ENCODE assay signal across 29 mouse cellular contexts in genomic region chr11:111929366-111929765, GRCm38 (mm10).
DNase-seq lines count a peak whose midpoint lies in the region; ATAC-seq and TF ChIP-seq lines count a peak whose summit lies in the region.
"Had no signal": no experiment of that assay in that cellular context is flagged by ENCODE, and none has a peak within 500 bp of the region (broad histone marks: within the 10 kb centered on the region; RNA-seq: fewer than 3 reads in every experiment).

No protein-coding gene starts in this region.

- no peak for TF ChIP-seq CTCF in midbrain, postnatal 0 days (IDR thresholded peaks at IDR 0.05)

- 48% methylated on average over 10 of the region's 10 CpGs for WGBS in hindbrain, embryonic 11.5 days
- WGBS in hindbrain, embryonic 16.5 days, result 42% methylated on average over 10 of the region's 10 CpGs
- WGBS in midbrain, postnatal 0 days, result 38% methylated on average over 10 of the region's 10 CpGs
- 50% methylated on average over 10 of the region's 10 CpGs for WGBS in midbrain, embryonic 13.5 days
- WGBS in embryonic facial prominence, embryonic 12.5 days, result 52% methylated on average over 10 of the region's 10 CpGs
- WGBS in limb, embryonic 10.5 days, result 84% methylated on average over 10 of the region's 10 CpGs

- H3K4me1 ChIP-seq in hindbrain, embryonic 11.5 days (replicated peaks; ENCODE audit: control insufficient read depth, insufficient read depth, low read length), result no peaks in the 10 kb centered on the region
- H3K4me1 ChIP-seq in hindbrain, embryonic 16.5 days (ENCODE audit: control insufficient read depth, insufficient read depth, low read depth, low read length), result peaks cover 3% of the 10 kb centered on the region; the same call in 1 of the 2 replicates
- no peaks in the 10 kb centered on the region for H3K4me1 ChIP-seq in midbrain, postnatal 0 days (ENCODE audit: insufficient read depth, low read length)
- peaks cover 7% of the 10 kb centered on the region; the same call in 1 of the 2 replicates for H3K4me1 ChIP-seq in midbrain, embryonic 13.5 days (replicated peaks)
- peaks cover 4% of the 10 kb centered on the region; the same call in 1 of the 2 replicates for H3K4me1 ChIP-seq in embryonic facial prominence, embryonic 12.5 days
- peaks cover 9% of the 10 kb centered on the region; the same call in 1 of the 2 replicates for H3K4me1 ChIP-seq in limb, embryonic 10.5 days
- H3K4me1 ChIP-seq: heart, embryonic 10.5 days; heart, embryonic 15.5 days; liver, embryonic 12.5 days; megakaryocyte, embryonic 14.5 days; neural tube, embryonic 15.5 days had no signal

- peak; percentile 39 for DNase-seq in hindbrain, embryonic 11.5 days (ENCODE audit: low spot score)
- peak; percentile 21 for DNase-seq in midbrain, postnatal 0 days (ENCODE audit: low spot score)
- no peak for DNase-seq in limb, embryonic 10.5 days (ENCODE audit: low spot score)
- DNase-seq: adrenal gland, adult 2 months; adrenal gland, postnatal 36 days; B cell, adult 2 months; cerebellum, adult 8-10 months; forebrain, postnatal 0 days; gastrocnemius, postnatal 14 days; kidney, adult 9 months; kidney, postnatal 10 days; layer of hippocampus, adult 9-11 months; liver, postnatal 0 days; lung, postnatal 36 days; right cerebral cortex, postnatal 14 days; thymus, postnatal 4 days had no signal

- H3K9me3 ChIP-seq in hindbrain, embryonic 11.5 days (ENCODE audit: control insufficient read depth, low read length), result no peaks in the 10 kb centered on the region
- no peaks in the 10 kb centered on the region for H3K9me3 ChIP-seq in hindbrain, embryonic 16.5 days (ENCODE audit: control insufficient read depth, low read length)
- H3K9me3 ChIP-seq in midbrain, postnatal 0 days (ENCODE audit: low read length), result no peaks in the 10 kb centered on the region
- no peaks in the 10 kb centered on the region for H3K9me3 ChIP-seq in midbrain, embryonic 13.5 days
- H3K9me3 ChIP-seq in embryonic facial prominence, embryonic 12.5 days, result no peaks in the 10 kb centered on the region
- no peaks in the 10 kb centered on the region for H3K9me3 ChIP-seq in limb, embryonic 10.5 days (replicated peaks)
- H3K9me3 ChIP-seq: heart, embryonic 10.5 days; heart, embryonic 15.5 days; limb, embryonic 13.5 days; liver, embryonic 12.5 days; neural tube, embryonic 15.5 days had no signal

- no peak overlapping the region for H3K9ac ChIP-seq in hindbrain, embryonic 11.5 days (ENCODE audit: low read depth, low read length)
- H3K9ac ChIP-seq in hindbrain, embryonic 16.5 days (ENCODE audit: low read depth, low read length), result no peak overlapping the region
- no peak overlapping the region for H3K9ac ChIP-seq in midbrain, postnatal 0 days (replicated peaks; ENCODE audit: low read length, poor library complexity, severe bottlenecking)
- no peak overlapping the region for H3K9ac ChIP-seq in midbrain, embryonic 13.5 days (replicated peaks)
- H3K9ac ChIP-seq in embryonic facial prominence, embryonic 12.5 days, result no peak overlapping the region
- H3K9ac ChIP-seq: forebrain, postnatal 0 days; heart, embryonic 15.5 days; limb, embryonic 13.5 days; liver, embryonic 12.5 days; liver, postnatal 0 days; neural tube, embryonic 15.5 days had no signal

- H3K36me3 ChIP-seq in hindbrain, embryonic 11.5 days (ENCODE audit: control insufficient read depth, insufficient read depth, low read length), result no peaks in the 10 kb centered on the region
- H3K36me3 ChIP-seq in hindbrain, embryonic 16.5 days (ENCODE audit: control insufficient read depth, insufficient read depth, low read length), result no peaks in the 10 kb centered on the region
- H3K36me3 ChIP-seq in midbrain, postnatal 0 days (ENCODE audit: insufficient read depth, low read length), result no peaks in the 10 kb centered on the region
- no peaks in the 10 kb centered on the region for H3K36me3 ChIP-seq in midbrain, embryonic 13.5 days
- H3K36me3 ChIP-seq in embryonic facial prominence, embryonic 12.5 days, result no peaks in the 10 kb centered on the region
- H3K36me3 ChIP-seq in limb, embryonic 10.5 days, result no peaks in the 10 kb centered on the region
- H3K36me3 ChIP-seq: heart, embryonic 10.5 days; heart, embryonic 15.5 days; limb, embryonic 13.5 days; liver, embryonic 12.5 days; neural tube, embryonic 15.5 days had no signal

- no peak for ATAC-seq in hindbrain, embryonic 11.5 days (ENCODE audit: low FRiP score)
- ATAC-seq in hindbrain, embryonic 16.5 days, result no peak
- ATAC-seq in midbrain, postnatal 0 days (ENCODE audit: low FRiP score), result no peak
- ATAC-seq in midbrain, embryonic 13.5 days, result no peak
- ATAC-seq in embryonic facial prominence, embryonic 12.5 days (ENCODE audit: insufficient number of reproducible peaks, insufficient read depth, low FRiP score, low TSS enrichment), result no peak
- no peak for ATAC-seq in CD4-positive, CD25-positive, alpha-beta regulatory T cell, adult 4 months
- ATAC-seq: activated CD4-positive, CD25-positive, alpha-beta regulatory T cell, adult 4 months; forebrain, postnatal 0 days; intestine, postnatal 0 days; liver, embryonic 12.5 days; liver, postnatal 0 days had no signal

- peak overlapping the region; percentile 10; the same call in 1 of the 2 replicates for H3K27ac ChIP-seq in hindbrain, embryonic 11.5 days (ENCODE audit: low read depth, low read length)
- no peak overlapping the region; the same call in 1 of the 2 replicates for H3K27ac ChIP-seq in hindbrain, embryonic 16.5 days (ENCODE audit: low read depth, low read length)
- H3K27ac ChIP-seq in midbrain, postnatal 0 days (ENCODE audit: low read depth, low read length), result no peak overlapping the region
- H3K27ac ChIP-seq in midbrain, embryonic 13.5 days, result no peak overlapping the region
- H3K27ac ChIP-seq in embryonic facial prominence, embryonic 12.5 days, result 0 out of 2 replicates have a peak overlapping the region, but pooled peaks have one; percentile 17
- H3K27ac ChIP-seq in limb, embryonic 10.5 days, result peak overlapping the region; percentile 56; the same call in 1 of the 2 replicates
- H3K27ac ChIP-seq: heart, embryonic 10.5 days; heart, embryonic 15.5 days; limb, embryonic 13.5 days; liver, embryonic 12.5 days; neural tube, embryonic 15.5 days had no signal

- H3K4me3 ChIP-seq in hindbrain, embryonic 11.5 days (ENCODE audit: low read depth, low read length), result no peak overlapping the region
- H3K4me3 ChIP-seq in hindbrain, embryonic 16.5 days (ENCODE audit: low read length), result no peak overlapping the region
- H3K4me3 ChIP-seq in midbrain, postnatal 0 days (ENCODE audit: low read depth, low read length), result no peak overlapping the region
- H3K4me3 ChIP-seq in midbrain, embryonic 13.5 days (replicated peaks), result no peak overlapping the region
- H3K4me3 ChIP-seq in embryonic facial prominence, embryonic 12.5 days, result no peak overlapping the region
- no peak overlapping the region for H3K4me3 ChIP-seq in limb, embryonic 10.5 days
- H3K4me3 ChIP-seq: heart, embryonic 10.5 days; heart, embryonic 15.5 days; limb, embryonic 13.5 days; liver, embryonic 12.5 days; megakaryocyte, embryonic 14.5 days; neural tube, embryonic 15.5 days had no signal

- no peaks in the 10 kb centered on the region for H3K27me3 ChIP-seq in hindbrain, embryonic 11.5 days (ENCODE audit: control insufficient read depth, insufficient read depth, low read length)
- no peaks in the 10 kb centered on the region for H3K27me3 ChIP-seq in hindbrain, embryonic 16.5 days (replicated peaks; ENCODE audit: control insufficient read depth, insufficient read depth, low read length)
- H3K27me3 ChIP-seq in midbrain, postnatal 0 days (ENCODE audit: insufficient read depth, low read length), result no peaks in the 10 kb centered on the region
- H3K27me3 ChIP-seq in midbrain, embryonic 13.5 days, result no peaks in the 10 kb centered on the region
- H3K27me3 ChIP-seq in embryonic facial prominence, embryonic 12.5 days, result no peaks in the 10 kb centered on the region
- H3K27me3 ChIP-seq in limb, embryonic 10.5 days (ENCODE audit: low read depth, poor library complexity, severe bottlenecking), result no peaks in the 10 kb centered on the region
- H3K27me3 ChIP-seq: CH12.LX; heart, embryonic 15.5 days; limb, embryonic 13.5 days; liver, embryonic 12.5 days; megakaryocyte, embryonic 14.5 days; neural tube, embryonic 15.5 days had no signal

- H3K4me2 ChIP-seq in hindbrain, embryonic 11.5 days (replicated peaks; ENCODE audit: low read depth, low read length), result no peak overlapping the region
- no peak overlapping the region for H3K4me2 ChIP-seq in hindbrain, embryonic 16.5 days (ENCODE audit: low read length)
- no peak overlapping the region for H3K4me2 ChIP-seq in midbrain, postnatal 0 days (ENCODE audit: low read depth, low read length, poor library complexity, severe bottlenecking)
- H3K4me2 ChIP-seq in midbrain, embryonic 13.5 days (replicated peaks), result no peak overlapping the region
- no peak overlapping the region for H3K4me2 ChIP-seq in embryonic facial prominence, embryonic 12.5 days (replicated peaks)
- H3K4me2 ChIP-seq: heart, embryonic 15.5 days; limb, embryonic 13.5 days; liver, embryonic 12.5 days; neural tube, embryonic 15.5 days had no signal

Comparison
In these comparisons a context has a peak if more than half of its experiments do, and no peak if none do; other contexts are left out.
1. H3K27ac ChIP-seq: peak in hindbrain, embryonic 11.5 days (single experiment), embryonic facial prominence, embryonic 12.5 days (single experiment) and limb, embryonic 10.5 days (single experiment); none in hindbrain, embryonic 16.5 days (single experiment), midbrain, postnatal 0 days (single experiment) and midbrain, embryonic 13.5 days (single experiment).